Mouse (Mus musculus): ENCODE measurements around the gene Vps37c.

Vps37c gene

GRCm38 (mm10) chr19:10688537-10689352 is at the start of gene Vps37c:
TSS of gene Vps37c (plus strand) at chr19:10688735.
- peak; percentile 95 to 97 for DNase-seq

GRCm38 (mm10) chr19:10640080-10640479 is 48.5 kb upstream of the Vps37c start:
- DNase-seq: no peak

- DNase-seq: no peak
These were observed 47.8 kb upstream of the Vps37c start for GRCm38 (mm10) chr19:10640589-10641378.

- no peak for DNase-seq
These were observed 42.9 kb upstream of the Vps37c start for GRCm38 (mm10) chr19:10645616-10646015.

- DNase-seq: no peak
These were observed 40.4 kb upstream of the Vps37c start for GRCm38 (mm10) chr19:10648156-10648555.

- DNase-seq: no peak
These were observed 32.5 kb upstream of the Vps37c start for GRCm38 (mm10) chr19:10656058-10656457.

GRCm38 (mm10) chr19:10657742-10658141 is 30.8 kb upstream of the Vps37c start:
- DNase-seq: no peak

- DNase-seq: no peak
These were observed 30.1 kb upstream of the Vps37c start for GRCm38 (mm10) chr19:10658406-10658805.

GRCm38 (mm10) chr19:10661373-10661772 is 27.2 kb upstream of the Vps37c start:
- DNase-seq: no peak

GRCm38 (mm10) chr19:10661919-10662318 is 26.6 kb upstream of the Vps37c start:
- no peak for DNase-seq

GRCm38 (mm10) chr19:10662665-10663064 is 25.9 kb upstream of the Vps37c start:
- DNase-seq: no peak

GRCm38 (mm10) chr19:10665093-10665492 is 23.4 kb upstream of the Vps37c start:
- DNase-seq: no peak

GRCm38 (mm10) chr19:10665499-10665898 is 23.0 kb upstream of the Vps37c start:
- peak; percentile 42 to 70 for DNase-seq

- DNase-seq: no peak
These were observed 17.2 kb upstream of the Vps37c start for GRCm38 (mm10) chr19:10671319-10671718.

- DNase-seq: no peak
These were observed 16.6 kb upstream of the Vps37c start for GRCm38 (mm10) chr19:10671854-10672417.

GRCm38 (mm10) chr19:10673275-10673674 is 15.3 kb upstream of the Vps37c start:
- no peak for DNase-seq

GRCm38 (mm10) chr19:10676656-10677055 is 11.9 kb upstream of the Vps37c start:
- DNase-seq: no peak

- DNase-seq: peak; percentile 71 to 89
These were observed 10.4 kb upstream of the Vps37c start, which contains the start of gene Pga5 for GRCm38 (mm10) chr19:10677915-10678771. TSS of gene Pga5 (minus strand) at chr19:10678071.

- DNase-seq: no peak
These were observed 9.8 kb upstream of the Vps37c start for GRCm38 (mm10) chr19:10678772-10679067.

GRCm38 (mm10) chr19:10681571-10681970 is 7.0 kb upstream of the Vps37c start:
- no peak for DNase-seq

- no peak for DNase-seq
These were observed 3.5 kb upstream of the Vps37c start for GRCm38 (mm10) chr19:10685081-10685480.

- DNase-seq: no peak
These were observed 2.8 kb upstream of the Vps37c start for GRCm38 (mm10) chr19:10685727-10686126.

All from lung, postnatal 4 days (tissue).